Mouse (Mus musculus): Measurements from ENCODE around the gene Muc2.

The Muc2 gene

GRCm38 (mm10) chr7:141755831-141756230 lies 65.7 kb downstream of the Muc2 start:
- no peak for ATAC-seq (ENCODE audit: insufficient number of reproducible peaks, low FRiP score, low TSS enrichment)

- no peak for ATAC-seq (ENCODE audit: insufficient number of reproducible peaks, low FRiP score, low TSS enrichment)
Observed at GRCm38 (mm10) chr7:141758291-141758690, 68.2 kb downstream of the Muc2 start.

DNA sequence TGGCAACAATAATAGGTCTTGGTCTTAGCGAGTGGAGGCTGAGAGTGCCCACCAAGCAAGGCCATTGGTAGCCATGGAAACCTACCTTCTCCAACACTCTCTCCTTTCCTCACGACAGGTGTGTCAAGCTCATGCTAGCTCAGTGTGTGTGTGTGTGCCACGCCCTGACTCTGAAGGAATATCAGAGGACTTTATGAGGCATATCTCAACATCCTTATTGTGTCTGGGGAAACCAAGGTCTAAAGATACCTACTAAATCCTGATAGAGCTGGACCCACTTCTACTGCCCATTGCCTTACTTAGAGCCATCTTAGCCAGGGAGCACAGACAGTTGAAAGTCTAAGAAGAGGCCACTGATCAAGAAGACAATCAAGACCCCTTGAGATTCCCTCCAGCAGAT lies 80.4 kb downstream of the Muc2 start:
- no peak for ATAC-seq (ENCODE audit: insufficient number of reproducible peaks, low FRiP score, low TSS enrichment)

DNA sequence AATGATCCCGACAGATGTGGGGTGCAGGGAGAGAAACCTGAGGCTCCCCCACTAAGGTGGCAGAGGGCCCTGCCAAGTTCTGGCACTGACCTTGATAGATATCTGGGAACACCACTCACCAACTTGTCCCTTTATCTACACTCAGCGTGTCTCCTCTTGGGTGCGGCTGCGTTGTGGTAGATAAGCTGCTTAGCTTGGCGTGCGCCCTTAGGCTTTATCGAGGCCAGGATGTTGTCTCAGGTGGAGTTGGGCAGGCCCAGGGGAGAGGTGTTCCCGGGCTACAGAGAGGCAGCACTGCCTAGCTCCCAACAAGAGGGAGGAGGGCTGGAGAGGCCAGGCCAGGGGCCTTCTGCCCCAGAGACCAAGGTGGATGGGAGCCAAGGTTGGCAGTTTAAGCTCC lies 80.8 kb downstream of the Muc2 start:
- ATAC-seq (ENCODE audit: insufficient number of reproducible peaks, low FRiP score, low TSS enrichment) = no peak

- ATAC-seq (ENCODE audit: insufficient number of reproducible peaks, low FRiP score, low TSS enrichment) = no peak
Observed at GRCm38 (mm10) chr7:141772058-141772557, 82.0 kb downstream of the Muc2 start.

- no peak for ATAC-seq (ENCODE audit: insufficient number of reproducible peaks, low FRiP score, low TSS enrichment)
Observed at GRCm38 (mm10) chr7:141774855-141775254, 84.7 kb downstream of the Muc2 start.

GRCm38 (mm10) chr7:141776199-141776598 lies 86.1 kb downstream of the Muc2 start:
- ATAC-seq (ENCODE audit: insufficient number of reproducible peaks, low FRiP score, low TSS enrichment) = no peak

GRCm38 (mm10) chr7:141788677-141789452 lies 98.7 kb downstream of the Muc2 start, which contains the start of gene Muc5ac:
Muc5ac (plus strand) TSS chr7:141788972.
- no peak for ATAC-seq (ENCODE audit: insufficient number of reproducible peaks, low FRiP score, low TSS enrichment)

- ATAC-seq (ENCODE audit: insufficient number of reproducible peaks, low FRiP score, low TSS enrichment) = no peak
Observed at GRCm38 (mm10) chr7:141794251-141794650, 104.1 kb downstream of the Muc2 start.

GRCm38 (mm10) chr7:141803206-141803605 lies 113.1 kb downstream of the Muc2 start:
- no peak for ATAC-seq (ENCODE audit: insufficient number of reproducible peaks, low FRiP score, low TSS enrichment)

Data from cerebellum, adult (tissue).